Mouse (Mus musculus): Measurements from ENCODE around the gene Ift80.
A peak's percentile ranks its signal among the peaks of the same experiment; 100 is the strongest.
"Not testable (repeated sequence)": the region's sequence is repeated elsewhere in the genome, so short reads cannot be mapped to it uniquely, and the experiment has no call there.

Gene Ift80

GRCm38 (mm10) chr3:69004437-69005337, at the start of gene Ift80, which contains the start of gene Smc4:
Gene Ift80, minus strand, starts transcription at chr3:69004570.
Gene Smc4, plus strand, starts transcription at chr3:69004738.
- peak; percentile 76 for DNase-seq (ENCODE audit: extremely low read depth, low read depth)

- no peak for DNase-seq (ENCODE audit: extremely low read depth, low read depth)
These were observed 47.5 kb upstream of the Ift80 start for GRCm38 (mm10) chr3:69051894-69052293.

GRCm38 (mm10) chr3:69049011-69049410, 44.6 kb upstream of the Ift80 start:
- no peak for DNase-seq (ENCODE audit: extremely low read depth, low read depth)

GRCm38 (mm10) chr3:69047684-69048083, 43.3 kb upstream of the Ift80 start:
- DNase-seq (ENCODE audit: extremely low read depth, low read depth) = no peak

- no peak for DNase-seq (ENCODE audit: extremely low read depth, low read depth)
These were observed 42.1 kb upstream of the Ift80 start for GRCm38 (mm10) chr3:69046509-69046908.

- no peak for DNase-seq (ENCODE audit: extremely low read depth, low read depth)
These were observed 41.4 kb upstream of the Ift80 start for GRCm38 (mm10) chr3:69045750-69046149.

GRCm38 (mm10) chr3:69045400-69045703, 41.0 kb upstream of the Ift80 start:
- no peak for DNase-seq (ENCODE audit: extremely low read depth, low read depth)

- peak; percentile 36 for DNase-seq (ENCODE audit: extremely low read depth, low read depth)
These were observed 40.5 kb upstream of the Ift80 start, which contains the start of gene Trim59 for GRCm38 (mm10) chr3:69044645-69045399. Gene Trim59, minus strand, starts transcription at chr3:69044755.

GRCm38 (mm10) chr3:69044167-69044591, 39.8 kb upstream of the Ift80 start:
- DNase-seq (ENCODE audit: extremely low read depth, low read depth) = peak; percentile 16

- DNase-seq (ENCODE audit: extremely low read depth, low read depth) = no peak
These were observed 36.9 kb upstream of the Ift80 start for GRCm38 (mm10) chr3:69041298-69041697.

- no peak for DNase-seq (ENCODE audit: extremely low read depth, low read depth)
These were observed 35.7 kb upstream of the Ift80 start for GRCm38 (mm10) chr3:69040105-69040504.

GRCm38 (mm10) chr3:69026133-69026783, 21.9 kb upstream of the Ift80 start:
- DNase-seq (ENCODE audit: extremely low read depth, low read depth) = no peak

- no peak for DNase-seq (ENCODE audit: extremely low read depth, low read depth)
These were observed 16.4 kb upstream of the Ift80 start for GRCm38 (mm10) chr3:69020764-69021163.

- no peak for DNase-seq (ENCODE audit: extremely low read depth, low read depth)
These were observed 15.9 kb upstream of the Ift80 start for GRCm38 (mm10) chr3:69020285-69020684.

GRCm38 (mm10) chr3:69018635-69019034, 14.3 kb upstream of the Ift80 start:
- not testable (repeated sequence) for DNase-seq (ENCODE audit: extremely low read depth, low read depth)

- no peak for DNase-seq (ENCODE audit: extremely low read depth, low read depth)
These were observed 12.8 kb upstream of the Ift80 start for GRCm38 (mm10) chr3:69017181-69017580.

GRCm38 (mm10) chr3:69008873-69009272, 4.5 kb upstream of the Ift80 start:
- DNase-seq (ENCODE audit: extremely low read depth, low read depth) = no peak

GRCm38 (mm10) chr3:69006246-69006760, 1.9 kb upstream of the Ift80 start:
- DNase-seq (ENCODE audit: extremely low read depth, low read depth) = no peak

GRCm38 (mm10) chr3:69005338-69006245, 1.2 kb upstream of the Ift80 start:
- no peak for DNase-seq (ENCODE audit: extremely low read depth, low read depth)

GRCm38 (mm10) chr3:69004055-69004436, 324 bp downstream of the Ift80 start:
- DNase-seq (ENCODE audit: extremely low read depth, low read depth) = no peak

- DNase-seq (ENCODE audit: extremely low read depth, low read depth) = no peak
These were observed 1.6 kb downstream of the Ift80 start for GRCm38 (mm10) chr3:69002781-69003180.
